Mouse (Mus musculus) mouse embryonic stem cell (cell line): ENCODE data around the gene Pgap2.

Source experiments
- in situ Hi-C, 2 experiments: fragments of 300-500 bp; cut with MboI; formaldehyde crosslinking; loops; 1 replicate in 1 of 2; 3 replicates in 1 of 2; pipeline ENCODE4 v1.14.3; 2019 to 2020; ENCODE audit warnings: low sequenced_read_pairs in 2 of 2, low pct_unique_long_range_greater_than_20kb in 1 of 2, mixed read lengths in 1 of 2; ENCODE audit not compliant: unreplicated experiment in 1 of 2

Pgap2 gene

GRCm38 (mm10) chr7:102233059-102233458, 23.1 kb downstream of the Pgap2 start:
- in situ Hi-C loops: no loop called here

DNA sequence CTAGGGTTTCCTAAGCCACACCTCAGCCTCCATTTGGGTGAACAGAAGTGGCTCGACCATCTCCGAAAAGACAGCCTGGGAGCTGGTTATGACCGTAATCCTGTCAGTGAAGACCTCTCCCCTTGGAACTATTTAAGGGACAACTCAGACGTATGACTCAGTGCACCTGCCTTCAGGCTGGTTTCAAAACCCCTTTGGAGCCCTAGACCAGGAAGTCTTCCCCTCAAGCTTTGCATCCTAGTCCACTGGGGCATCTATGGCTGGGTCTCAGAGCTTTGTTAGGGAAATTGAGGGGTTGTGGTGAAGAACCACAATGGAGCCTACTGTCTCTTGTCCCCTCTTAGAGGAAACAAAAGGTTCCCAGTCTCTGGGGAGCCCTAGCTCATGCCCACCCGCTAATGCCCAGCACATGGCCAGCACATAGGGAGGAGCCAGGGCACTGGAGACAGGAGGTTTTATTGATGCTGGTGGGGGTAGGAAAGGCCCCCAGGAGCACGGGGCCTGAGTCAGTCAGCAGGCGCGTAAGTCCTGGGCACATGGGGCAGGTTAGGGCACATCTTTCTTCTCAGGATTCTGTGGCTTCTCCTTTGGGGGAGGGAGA, 28.8 kb downstream of the Pgap2 start:
- in situ Hi-C loops: no loop called here

DNA sequence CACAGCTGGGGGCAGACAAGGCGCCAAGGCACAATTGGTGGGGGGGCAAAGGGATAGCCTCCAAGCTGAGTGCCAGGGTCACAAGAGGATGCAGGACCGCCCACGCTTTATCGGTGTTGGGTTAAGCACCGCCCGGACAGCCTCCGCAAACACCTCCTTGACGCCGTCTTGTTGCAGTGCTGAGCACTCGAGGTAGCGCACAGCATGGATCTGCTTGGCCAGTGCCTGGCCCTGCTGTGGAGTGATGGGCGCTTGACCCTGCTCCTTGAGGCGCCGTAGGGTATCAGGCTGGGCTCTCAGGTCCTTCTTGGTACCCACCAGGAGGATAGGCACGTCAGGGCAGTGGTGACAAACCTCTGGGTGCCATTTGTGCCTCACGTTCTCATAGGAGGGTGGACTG, 29.6 kb downstream of the Pgap2 start:
- in situ Hi-C loops: no loop called here

DNA sequence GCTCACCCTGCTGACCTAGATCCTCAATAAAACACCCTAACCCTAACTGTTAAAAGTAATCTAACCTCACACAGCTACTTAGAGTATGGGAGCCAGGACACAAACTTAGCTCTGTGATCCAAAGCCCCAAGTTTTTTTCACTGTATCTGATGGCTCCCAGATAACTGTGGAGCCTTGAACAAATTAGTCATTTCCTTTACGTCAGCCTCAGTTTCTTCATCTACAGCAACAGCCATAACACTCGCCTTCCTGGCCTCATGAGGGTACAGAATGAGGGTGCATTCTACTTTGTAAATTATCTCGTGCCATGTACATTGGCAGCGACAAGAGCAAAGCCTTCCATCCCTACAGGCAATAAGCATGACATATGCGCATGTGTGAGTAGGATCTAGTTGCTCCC, 32.4 kb downstream of the Pgap2 start:
- in situ Hi-C loops: no loop called here

GRCm38 (mm10) chr7:102242917-102243316, 32.9 kb downstream of the Pgap2 start:
- in situ Hi-C loops: no loop called here

GRCm38 (mm10) chr7:102243870-102244269, 33.9 kb downstream of the Pgap2 start:
- in situ Hi-C loops: no loop called here

- in situ Hi-C loops: no loop called here
Observed at GRCm38 (mm10) chr7:102244782-102245535, 35.0 kb downstream of the Pgap2 start.

GRCm38 (mm10) chr7:102245775-102246174, 35.8 kb downstream of the Pgap2 start:
- in situ Hi-C loops: no loop called here

- in situ Hi-C loops: no loop called here
Observed at GRCm38 (mm10) chr7:102246265-102246664, 36.3 kb downstream of the Pgap2 start.

DNA sequence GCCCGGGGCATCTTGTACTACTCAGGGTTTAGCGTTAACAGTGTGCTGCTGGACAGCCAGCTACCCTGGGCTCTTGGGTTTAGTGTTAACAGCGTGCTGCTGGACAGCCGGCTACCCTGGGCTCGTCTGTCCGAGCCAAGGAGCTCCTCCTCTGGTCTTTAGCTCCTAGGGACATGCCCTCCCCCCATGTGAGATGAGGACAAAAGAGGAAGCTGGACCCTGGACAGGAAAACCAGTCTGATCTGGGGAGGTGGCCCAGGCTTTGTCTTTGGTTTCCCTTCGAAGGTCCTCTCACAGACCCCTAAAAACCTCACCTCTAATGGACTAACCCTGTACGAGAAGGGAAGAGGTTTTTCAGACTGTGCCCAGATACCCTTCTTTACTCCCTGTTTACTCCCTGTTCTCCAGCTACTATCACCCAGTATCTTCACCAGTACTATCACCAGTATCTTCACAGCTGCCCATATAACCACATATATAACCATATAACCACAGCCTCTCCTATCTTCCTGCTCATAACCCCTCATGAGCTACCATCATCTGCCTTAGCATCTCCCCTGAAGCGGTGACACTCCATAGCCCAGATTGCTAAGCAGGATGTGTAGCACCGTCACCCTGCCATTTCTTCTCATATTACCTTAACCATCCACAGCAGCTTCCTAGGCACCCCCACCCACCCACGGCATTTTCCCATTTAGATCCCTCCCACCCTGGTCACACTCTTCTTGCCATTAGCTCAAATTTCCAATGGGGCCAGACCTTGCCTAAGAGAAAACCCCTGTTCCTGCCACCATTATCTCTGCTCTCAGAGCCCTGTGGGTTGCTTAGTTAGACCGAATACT, 37.2 kb downstream of the Pgap2 start:
- in situ Hi-C loops: no loop called here

- in situ Hi-C loops: no loop called here
Observed at GRCm38 (mm10) chr7:102248691-102249404, 38.8 kb downstream of the Pgap2 start.

DNA sequence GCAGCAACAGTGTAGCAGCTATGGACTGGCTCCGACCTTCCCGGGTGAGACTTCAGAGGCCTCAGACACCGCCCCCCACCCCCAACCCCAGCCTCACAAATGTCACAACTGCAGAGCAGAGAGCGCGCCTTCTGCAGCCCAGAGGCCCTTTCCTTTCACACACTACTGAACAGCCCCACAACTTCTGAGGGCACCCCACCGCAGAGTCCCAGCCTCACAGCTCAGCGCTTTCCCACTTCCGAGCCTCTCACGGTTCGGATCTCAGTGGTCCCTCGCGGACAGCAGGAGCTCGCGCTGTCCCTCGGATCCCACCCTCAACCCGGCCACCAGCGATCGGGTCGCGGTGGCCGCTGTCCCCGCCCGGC, 39.5 kb downstream of the Pgap2 start:
- in situ Hi-C loops: no loop called here

GRCm38 (mm10) chr7:102249896-102250630, 40.1 kb downstream of the Pgap2 start:
- in situ Hi-C loops: no loop called here

DNA sequence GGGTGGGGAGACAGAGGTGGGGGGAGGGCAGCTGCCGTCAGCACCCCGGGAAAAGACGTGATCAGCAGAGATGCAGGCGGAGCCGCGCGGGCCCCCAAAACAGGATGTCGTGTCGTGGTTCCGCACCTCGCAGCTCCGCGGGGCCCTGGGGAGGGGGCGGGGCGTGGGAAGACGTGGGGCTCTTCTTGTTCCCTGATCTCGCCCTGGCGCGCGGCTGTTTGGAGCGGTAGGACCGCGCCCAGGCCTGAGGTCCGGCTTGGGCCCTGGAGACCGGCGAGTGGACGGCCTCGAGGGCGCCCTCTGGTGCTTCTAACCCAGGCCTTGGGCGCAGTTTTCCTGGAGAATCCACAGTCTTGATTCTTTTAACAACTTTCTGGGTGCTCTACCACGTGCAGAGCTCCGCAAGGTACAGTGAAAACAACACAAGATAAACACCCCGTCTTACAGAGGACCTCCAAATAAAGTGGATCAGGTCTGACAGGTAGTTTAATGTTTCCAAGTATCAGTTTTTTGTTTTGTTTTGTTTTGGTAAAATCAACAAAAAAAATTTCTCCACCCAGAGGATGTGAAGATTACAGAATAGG, 40.7 kb downstream of the Pgap2 start:
- in situ Hi-C loops: no loop called here

DNA sequence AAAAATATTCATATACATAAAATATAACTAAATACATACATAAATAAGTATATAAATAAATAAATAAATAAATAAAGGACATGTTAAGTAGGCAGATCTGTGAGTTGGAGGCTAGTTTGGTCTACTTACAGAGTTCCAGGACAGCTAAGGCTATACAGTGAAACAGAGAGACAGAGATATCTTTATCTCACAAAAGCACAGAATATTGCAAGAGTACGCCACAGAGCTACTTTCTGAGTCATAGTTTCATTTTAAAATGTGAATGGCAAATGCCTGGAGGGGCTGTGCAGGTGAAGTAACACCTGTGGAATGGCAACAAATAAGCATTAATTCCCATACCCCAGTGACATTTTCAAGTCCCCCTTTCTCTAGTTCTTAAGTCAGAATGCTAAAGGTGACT, 43.6 kb downstream of the Pgap2 start:
- in situ Hi-C loops: no loop called here

DNA sequence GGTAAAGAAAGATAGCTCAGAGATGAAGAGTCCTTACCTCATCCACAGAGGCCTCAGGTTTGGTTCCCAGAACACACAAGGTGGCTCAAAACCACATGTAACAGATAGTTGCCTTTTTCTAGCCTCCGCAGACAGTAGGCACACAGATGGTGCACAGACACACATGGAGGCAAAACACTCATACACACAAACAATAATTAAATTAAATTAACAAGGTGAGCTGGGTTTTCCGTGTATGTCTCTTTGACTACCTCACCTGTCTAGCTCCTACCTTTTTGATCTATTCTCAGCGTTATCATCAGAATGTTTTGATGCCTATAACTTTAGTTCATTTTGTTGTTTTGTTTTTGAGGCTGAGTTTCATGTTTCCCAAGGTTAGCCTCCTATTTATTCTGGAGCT, 45.9 kb downstream of the Pgap2 start, which contains the start of gene Rhog:
Gene Rhog, minus strand, starts transcription at position 101 of the 400 bp plus-strand sequence.
- in situ Hi-C loops: no loop called here

DNA sequence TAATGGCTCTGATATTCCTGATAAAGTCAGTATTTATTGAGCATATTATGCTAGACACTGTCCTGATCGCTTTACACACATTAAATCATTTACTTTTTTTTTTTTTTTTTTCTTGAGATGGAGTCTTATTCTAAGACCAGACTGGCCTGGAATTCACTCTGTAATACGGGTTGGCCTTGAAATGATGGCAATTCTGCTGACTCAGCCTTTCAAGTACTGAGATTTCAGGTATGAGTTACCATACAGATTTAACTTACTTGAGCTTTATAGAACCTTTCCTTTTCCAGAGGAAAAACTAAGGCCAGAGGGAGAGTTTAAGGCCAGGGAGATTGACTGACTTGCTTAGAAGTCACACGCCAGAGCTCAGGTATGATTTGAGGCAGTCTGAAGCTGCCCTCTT, 46.6 kb downstream of the Pgap2 start:
- in situ Hi-C loops: no loop called here

GRCm38 (mm10) chr7:102258189-102258588, 48.2 kb downstream of the Pgap2 start:
- in situ Hi-C loops: no loop called here
